Mouse (Mus musculus): ENCODE measurements around the gene Primpol.

DNA sequence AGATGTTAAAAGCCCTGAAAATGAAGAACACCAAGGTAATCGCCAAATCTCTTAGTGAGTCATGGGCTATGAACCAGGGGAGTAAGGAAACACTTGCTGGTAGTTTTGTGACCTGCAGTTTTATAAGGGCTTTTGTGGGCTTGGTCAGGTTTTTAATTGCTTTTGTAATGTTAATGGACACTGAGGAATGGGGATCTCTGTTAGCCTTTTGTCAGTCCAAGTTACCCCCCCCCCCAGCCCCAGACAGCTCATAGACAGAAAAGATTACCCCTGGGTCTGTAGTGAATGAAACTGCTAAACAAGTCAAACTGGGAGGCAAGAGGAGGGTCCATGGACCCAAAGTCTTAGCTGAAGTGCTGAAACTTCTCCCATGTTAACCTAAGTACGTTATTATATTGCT is 43.6 kb downstream of the Primpol start:
- TF ChIP-seq CTCF (conservative IDR thresholded peaks at IDR 0.05; ENCODE audit: low read length), result no peak
- no peak for TF ChIP-seq NANOG (IDR thresholded peaks at IDR 0.05; ENCODE audit: borderline replicate concordance, low read length)
- TF ChIP-seq POU5F1 (IDR thresholded peaks at IDR 0.05; ENCODE audit: borderline replicate concordance, low read length), result no peak

Data from E14TG2a.4 (cell line).